Mouse (Mus musculus): ENCODE data around the gene Parm1. TPM values are rescaled to one million over a fixed set of nuclear protein-coding genes. Genes with fewer than 3 reads are reported as not detected.
A peak's percentile ranks its signal among the peaks of the same experiment; 100 is the strongest.

The Parm1 gene
- polyA plus RNA-seq, 1 experiment from 2014 or later: 3.2 TPM

GRCm38 (mm10) chr5:91518946-91519345, 1.5 kb downstream of the Parm1 start:
- Histone ChIP-seq H3K9me3 (replicated peaks) (no peaks in the 10 kb centered on the region), H3K27ac (no peak overlapping the region), H3K4me1 (peaks cover 22% of the 10 kb centered on the region), H3K27me3 (peaks cover 16% of the 10 kb centered on the region), H3K9ac (no peak overlapping the region), H3K4me2 (peak overlapping the region; percentile 98), H3K4me3 (peak overlapping the region; percentile 52), H3K36me3 (ENCODE audit: poor library complexity, severe bottlenecking) (no peaks in the 10 kb centered on the region)
- 33% methylated on average over 7 of the region's 7 CpGs for WGBS
- no peak for ATAC-seq

DNA sequence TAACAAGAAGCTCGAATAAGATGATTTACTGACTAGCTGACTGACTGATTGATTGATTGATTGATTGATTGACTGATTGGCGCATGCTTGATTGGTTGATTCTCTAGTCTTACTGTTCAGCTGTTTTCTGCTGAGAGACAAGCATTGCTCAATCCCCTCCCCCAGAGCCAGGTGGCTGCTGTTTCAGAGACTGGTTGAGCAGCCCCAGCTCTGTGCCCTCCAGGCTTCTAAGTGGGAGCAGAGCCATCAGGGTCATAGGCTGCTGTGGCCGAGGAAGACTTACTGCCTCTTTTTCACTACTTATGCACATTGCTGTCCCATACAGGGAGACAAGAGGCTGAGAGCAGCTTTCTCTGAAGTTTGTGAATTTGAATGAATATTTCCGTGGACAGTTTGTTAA, 2.1 kb downstream of the Parm1 start:
- Histone ChIP-seq H3K27me3 (peaks cover 16% of the 10 kb centered on the region), H3K4me1 (peaks cover 22% of the 10 kb centered on the region), H3K27ac (no peak overlapping the region), H3K9ac (no peak overlapping the region), H3K9me3 (replicated peaks) (no peaks in the 10 kb centered on the region), H3K36me3 (ENCODE audit: poor library complexity, severe bottlenecking) (no peaks in the 10 kb centered on the region), H3K4me3 (no peak overlapping the region), H3K4me2 (peak overlapping the region; percentile 98; the same call in 1 of the 2 replicates)
- WGBS: 46% methylated on average over 4 of the region's 4 CpGs
- ATAC-seq: no peak

DNA sequence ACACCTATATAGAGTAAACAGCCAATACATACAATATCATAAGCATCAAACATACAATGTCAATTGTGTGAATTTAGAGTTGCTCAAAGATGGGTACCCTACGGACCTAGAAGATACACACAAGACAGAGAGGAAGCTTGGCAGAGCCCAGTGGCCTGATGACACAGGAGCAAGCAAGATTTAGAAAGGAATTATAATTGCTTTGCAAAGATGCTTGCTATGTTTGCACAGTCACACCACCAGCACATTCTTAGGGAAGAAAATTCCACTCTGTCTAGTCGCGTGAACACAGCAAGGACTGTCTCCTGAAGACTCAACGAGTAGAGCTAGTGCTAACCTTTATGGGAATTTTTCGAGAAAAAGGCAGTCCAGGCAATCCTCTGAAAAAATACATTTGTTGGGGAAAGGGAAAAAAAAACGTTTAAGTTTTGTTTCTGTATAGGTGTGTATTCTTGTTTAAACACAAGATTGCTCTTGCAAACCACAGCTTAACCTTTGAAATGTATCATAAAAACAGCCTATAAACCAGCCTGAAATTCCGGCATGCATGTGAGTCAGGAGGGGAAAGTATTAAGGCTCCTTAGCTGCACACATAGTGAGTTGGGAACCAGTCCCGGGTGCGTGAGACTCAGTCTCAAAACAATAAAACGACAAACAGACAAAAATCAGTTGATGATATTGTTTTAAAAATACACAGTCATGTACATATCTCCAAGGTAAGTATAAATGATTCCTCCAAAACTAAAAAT, 15.5 kb downstream of the Parm1 start:
- no peak overlapping the region for H3K4me2 ChIP-seq
- no peaks in the 10 kb centered on the region for H3K9me3 ChIP-seq (replicated peaks)
- WGBS: 91% methylated on average over 10 of the region's 10 CpGs
- H3K4me1 ChIP-seq: no peaks in the 10 kb centered on the region
- H3K36me3 ChIP-seq (ENCODE audit: poor library complexity, severe bottlenecking): no peaks in the 10 kb centered on the region
- H3K27me3 ChIP-seq: no peaks in the 10 kb centered on the region
- no peak overlapping the region for H3K27ac ChIP-seq
- no peak for ATAC-seq
- no peak overlapping the region for H3K4me3 ChIP-seq
- H3K9ac ChIP-seq: no peak overlapping the region

GRCm38 (mm10) chr5:91559071-91559610, 41.7 kb downstream of the Parm1 start:
- Histone ChIP-seq H3K9me3 (replicated peaks) (no peaks in the 10 kb centered on the region), H3K36me3 (ENCODE audit: poor library complexity, severe bottlenecking) (no peaks in the 10 kb centered on the region), H3K4me1 (no peaks in the 10 kb centered on the region), H3K27me3 (no peaks in the 10 kb centered on the region), H3K27ac (no peak overlapping the region), H3K4me3 (no peak overlapping the region), H3K9ac (no peak overlapping the region), H3K4me2 (no peak overlapping the region)
- ATAC-seq: peak; percentile 48; the same call in 1 of the 2 replicates
- WGBS: 82% methylated on average over 7 of the region's 7 CpGs

DNA sequence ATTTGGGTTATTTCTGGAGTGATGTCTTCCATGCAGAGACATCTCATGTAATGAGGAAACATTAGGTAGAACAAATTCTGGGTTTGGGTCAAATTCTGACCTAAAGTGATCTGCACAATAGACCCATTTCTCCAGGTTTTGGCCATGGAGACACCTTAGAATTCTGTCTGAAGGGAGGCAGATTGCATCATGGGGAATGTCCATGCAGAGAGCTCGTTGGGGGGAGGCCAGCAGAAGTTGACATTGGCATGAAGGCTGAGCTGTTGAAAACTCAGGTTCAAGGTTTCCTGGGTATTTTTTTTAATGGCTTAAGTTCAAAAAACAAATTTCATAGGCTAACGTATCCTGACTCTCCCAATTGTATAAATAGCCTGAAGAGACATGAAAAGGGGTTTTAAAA, 42.3 kb downstream of the Parm1 start:
- no peaks in the 10 kb centered on the region for H3K27me3 ChIP-seq
- H3K36me3 ChIP-seq (ENCODE audit: poor library complexity, severe bottlenecking): no peaks in the 10 kb centered on the region
- H3K4me1 ChIP-seq: no peaks in the 10 kb centered on the region
- no peak overlapping the region for H3K9ac ChIP-seq
- H3K27ac ChIP-seq: no peak overlapping the region
- WGBS: 78% methylated on average over 2 of the region's 2 CpGs
- no peak overlapping the region for H3K4me3 ChIP-seq
- H3K9me3 ChIP-seq (replicated peaks): no peaks in the 10 kb centered on the region
- no peak overlapping the region for H3K4me2 ChIP-seq
- ATAC-seq: no peak

- WGBS: 90% methylated on average over 3 of the region's 3 CpGs
Measured at GRCm38 (mm10) chr5:91561394-91561793, 44.0 kb downstream of the Parm1 start.

GRCm38 (mm10) chr5:91562486-91562885, 45.1 kb downstream of the Parm1 start:
- no peaks in the 10 kb centered on the region for H3K4me1 ChIP-seq
- H3K27ac ChIP-seq: no peak overlapping the region
- no peak overlapping the region for H3K4me2 ChIP-seq
- 82% methylated on average over 7 of the region's 7 CpGs for WGBS
- H3K9me3 ChIP-seq (replicated peaks): no peaks in the 10 kb centered on the region
- no peak overlapping the region for H3K4me3 ChIP-seq
- no peak for ATAC-seq
- H3K36me3 ChIP-seq (ENCODE audit: poor library complexity, severe bottlenecking): no peaks in the 10 kb centered on the region
- H3K27me3 ChIP-seq: no peaks in the 10 kb centered on the region
- H3K9ac ChIP-seq: no peak overlapping the region

More at GRCm38 (mm10) chr5:91561394-91561793, 44.0 kb downstream of the Parm1 start:
- H3K4me3 ChIP-seq: no peak overlapping the region
- H3K9ac ChIP-seq: no peak overlapping the region
- H3K27ac ChIP-seq: no peak overlapping the region
- H3K4me1 ChIP-seq: no peaks in the 10 kb centered on the region
- no peak for ATAC-seq
- H3K9me3 ChIP-seq (replicated peaks): no peaks in the 10 kb centered on the region
- no peaks in the 10 kb centered on the region for H3K36me3 ChIP-seq (ENCODE audit: poor library complexity, severe bottlenecking)
- H3K27me3 ChIP-seq: no peaks in the 10 kb centered on the region
- H3K4me2 ChIP-seq: no peak overlapping the region

DNA sequence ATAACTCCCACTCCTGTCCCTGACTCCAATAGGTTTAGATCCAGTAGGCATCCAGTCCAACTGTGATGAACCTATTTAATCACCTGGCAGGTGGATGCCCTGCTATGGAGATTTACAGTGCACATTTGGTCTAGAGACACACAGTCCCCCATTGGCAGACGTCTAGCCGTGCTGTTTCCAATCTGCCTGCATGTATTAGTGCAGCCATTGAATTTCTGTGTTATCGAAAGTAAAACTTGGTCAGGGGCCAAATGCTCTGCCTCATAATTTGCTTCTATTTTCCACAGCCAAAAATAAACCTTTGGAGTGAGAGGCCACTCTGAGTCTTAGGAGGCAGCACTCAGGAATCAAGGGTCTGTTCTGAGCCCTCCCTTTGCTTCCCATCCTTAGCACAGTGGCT, 46.6 kb downstream of the Parm1 start:
- H3K27ac ChIP-seq: no peak overlapping the region
- H3K27me3 ChIP-seq: no peaks in the 10 kb centered on the region
- H3K4me3 ChIP-seq: no peak overlapping the region
- no peaks in the 10 kb centered on the region for H3K36me3 ChIP-seq (ENCODE audit: poor library complexity, severe bottlenecking)
- H3K4me2 ChIP-seq: no peak overlapping the region
- H3K9me3 ChIP-seq (replicated peaks): no peaks in the 10 kb centered on the region
- H3K9ac ChIP-seq: no peak overlapping the region
- ATAC-seq: no peak
- WGBS: 78% methylated on average over 3 of the region's 3 CpGs
- H3K4me1 ChIP-seq: no peaks in the 10 kb centered on the region

GRCm38 (mm10) chr5:91565458-91565857, 48.0 kb downstream of the Parm1 start:
- Histone ChIP-seq H3K4me1 (no peaks in the 10 kb centered on the region), H3K9ac (no peak overlapping the region), H3K27me3 (no peaks in the 10 kb centered on the region), H3K27ac (no peak overlapping the region), H3K4me2 (no peak overlapping the region), H3K9me3 (replicated peaks) (no peaks in the 10 kb centered on the region), H3K36me3 (ENCODE audit: poor library complexity, severe bottlenecking) (no peaks in the 10 kb centered on the region), H3K4me3 (no peak overlapping the region)
- WGBS: 90% methylated on average over 3 of the region's 3 CpGs
- no peak for ATAC-seq

DNA sequence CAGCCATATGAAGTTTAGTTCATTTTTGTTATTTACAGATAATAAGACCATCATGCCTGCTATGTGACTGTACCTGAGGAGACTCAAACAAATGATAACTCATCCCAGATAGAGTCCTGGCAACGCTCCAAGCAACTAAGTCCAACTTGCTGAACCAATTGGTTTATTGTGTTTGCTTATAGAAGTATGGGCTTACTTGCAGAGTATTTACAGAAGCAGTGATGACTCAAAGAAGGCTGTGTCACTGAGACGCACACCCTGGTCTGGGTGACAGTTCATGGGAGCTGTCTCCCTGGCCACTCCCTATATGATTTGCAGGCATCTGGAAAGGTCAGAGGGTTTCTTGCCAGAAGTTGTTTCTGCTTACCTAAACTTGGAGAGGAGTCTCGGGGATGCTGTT, 49.2 kb downstream of the Parm1 start:
- Histone ChIP-seq H3K4me2 (no peak overlapping the region), H3K4me3 (no peak overlapping the region), H3K9me3 (replicated peaks) (no peaks in the 10 kb centered on the region), H3K4me1 (no peaks in the 10 kb centered on the region), H3K36me3 (ENCODE audit: poor library complexity, severe bottlenecking) (no peaks in the 10 kb centered on the region), H3K27ac (no peak overlapping the region), H3K27me3 (no peaks in the 10 kb centered on the region), H3K9ac (no peak overlapping the region)
- no peak for ATAC-seq
- 82% methylated on average over 3 of the region's 3 CpGs for WGBS

- no peak overlapping the region for H3K4me2 ChIP-seq
- no peaks in the 10 kb centered on the region for H3K9me3 ChIP-seq (replicated peaks)
- no peaks in the 10 kb centered on the region for H3K4me1 ChIP-seq
- no peak overlapping the region for H3K9ac ChIP-seq
- ATAC-seq: no peak; the same call in 1 of the 2 replicates
- no peak overlapping the region for H3K4me3 ChIP-seq
- no peak overlapping the region for H3K27ac ChIP-seq
- no peaks in the 10 kb centered on the region for H3K36me3 ChIP-seq (ENCODE audit: poor library complexity, severe bottlenecking)
- WGBS: 39% methylated on average over 2 of the region's 2 CpGs
- no peaks in the 10 kb centered on the region for H3K27me3 ChIP-seq
Measured at GRCm38 (mm10) chr5:91574211-91574610, 56.8 kb downstream of the Parm1 start.

GRCm38 (mm10) chr5:91578924-91579323, 61.5 kb downstream of the Parm1 start:
- H3K4me2 ChIP-seq: no peak overlapping the region
- H3K36me3 ChIP-seq (ENCODE audit: poor library complexity, severe bottlenecking): no peaks in the 10 kb centered on the region
- WGBS: 82% methylated on average over 7 of the region's 7 CpGs
- H3K9me3 ChIP-seq (replicated peaks): no peaks in the 10 kb centered on the region
- no peak overlapping the region for H3K9ac ChIP-seq
- no peaks in the 10 kb centered on the region for H3K4me1 ChIP-seq
- H3K4me3 ChIP-seq: no peak overlapping the region
- peak; percentile 21; the same call in 1 of the 2 replicates for ATAC-seq
- no peak overlapping the region for H3K27ac ChIP-seq
- H3K27me3 ChIP-seq: no peaks in the 10 kb centered on the region

- no peaks in the 10 kb centered on the region for H3K9me3 ChIP-seq (replicated peaks)
- H3K9ac ChIP-seq: no peak overlapping the region
- H3K4me1 ChIP-seq: peaks cover 4% of the 10 kb centered on the region; the same call in 1 of the 2 replicates
- ATAC-seq: no peak
- WGBS: 92% methylated on average over 4 of the region's 4 CpGs
- H3K36me3 ChIP-seq (ENCODE audit: poor library complexity, severe bottlenecking): no peaks in the 10 kb centered on the region
- H3K4me3 ChIP-seq: no peak overlapping the region
- H3K27me3 ChIP-seq: no peaks in the 10 kb centered on the region
- no peak overlapping the region for H3K4me2 ChIP-seq
- H3K27ac ChIP-seq: no peak overlapping the region
Measured at GRCm38 (mm10) chr5:91581799-91582198, 64.4 kb downstream of the Parm1 start.

Measured in forebrain, embryonic 13.5 days (tissue).